Mouse (Mus musculus) liver, embryonic 14.5 days (tissue): ENCODE measurements at regions not wholly inside any gene's neighbourhood (a gene's known extent, or its start where the extent isn't known, plus 50 kb on each side); places are given as distances from the start of the nearest gene placed in this dataset.

Source experiments
- ATAC-seq: fragments of 200-750 bp; cut with Nextera tagmentation; 2 replicates; pipeline ENCODE4 v1.8.0; 2017; ENCODE audit warnings: moderate number of reproducible peaks, mild to moderate bottlenecking, moderate library complexity; ENCODE audit not compliant: insufficient read depth
- DNase-seq, 3 experiments: peaks; one replicate each; pipeline ENCODE4 v3.0.0-alpha.2; 2012 to 2013; ENCODE audit warnings: low read depth in 3 of 3, low spot score in 3 of 3
- H3K27ac ChIP-seq: fragments of 300-500 bp; sonication (generic); 2 replicates; pipeline ENCODE4 v1.5.1; 2014; ENCODE audit warnings: moderate library complexity, mild to moderate bottlenecking, control low read depth, inconsistent platforms
- H3K27me3 ChIP-seq: fragments of 300-500 bp; sonication (generic); 2 replicates; pipeline ENCODE4 v1.6.1; 2014; ENCODE audit warnings: mild to moderate bottlenecking, low read length, moderate library complexity; ENCODE audit not compliant: control insufficient read depth, insufficient read depth
- H3K36me3 ChIP-seq: fragments of 300-500 bp; sonication (generic); replicated peaks from 2 replicates; pipeline ENCODE4 v1.6.1; 2014; ENCODE audit warnings: low read depth; ENCODE audit not compliant: control insufficient read depth, insufficient read depth
- H3K4me1 ChIP-seq, 2 experiments: fragments of 200-500 bp in 1 of 2; fragments of 300-500 bp in 1 of 2; sonication (generic) in 1 of 2; replicated peaks; 2 replicates each; pipeline ENCODE4 v1.6.1; 2012 to 2014; ENCODE audit warnings: antibody characterized with exemption in 1 of 2, inconsistent platforms in 1 of 2, low read length in 1 of 2; ENCODE audit not compliant: control insufficient read depth in 2 of 2, insufficient read depth in 2 of 2
- H3K4me2 ChIP-seq: fragments of 300-500 bp; sonication (generic); 2 replicates; pipeline ENCODE4 v1.6.1; 2014; ENCODE audit warnings: low read depth, mild to moderate bottlenecking, control low read depth, moderate library complexity
- H3K4me3 ChIP-seq, 2 experiments: fragments of 200-500 bp in 1 of 2; fragments of 300-500 bp in 1 of 2; sonication (generic) in 1 of 2; 2 replicates each; pipeline ENCODE4 v1.5.1; 2012 to 2014; ENCODE audit warnings: low read depth in 2 of 2, low read length in 2 of 2, mild to moderate bottlenecking in 2 of 2, control low read depth in 1 of 2, inconsistent platforms in 1 of 2, moderate library complexity in 1 of 2; ENCODE audit not compliant: insufficient read depth in 1 of 2
- H3K9ac ChIP-seq: fragments of 300-500 bp; sonication (generic); replicated peaks from 2 replicates; pipeline ENCODE4 v1.6.1; 2014; ENCODE audit warnings: mild to moderate bottlenecking, control low read depth, moderate library complexity
- H3K9me3 ChIP-seq: fragments of 300-500 bp; sonication (generic); 2 replicates; pipeline ENCODE4 v1.6.1; 2016; ENCODE audit warnings: low read length, mixed read lengths; ENCODE audit not compliant: control insufficient read depth
- CTCF ChIP-seq: IDR thresholded peaks from 2 replicates; pipeline ENCODE4 v1.5.1; 2016; ENCODE audit warnings: antibody characterized with exemption, low read depth, control low read depth
- EP300 ChIP-seq: IDR thresholded peaks from 2 replicates; pipeline ENCODE4 v1.6.1; 2016; ENCODE audit warnings: antibody characterized with exemption, low read depth
- WGBS: fragments of 180-500 bp; shearing (Covaris S2); extraction: QIAGEN DNeasy Blood & Tissue Kit; methylation state at CpG from one replicate; pipeline ENCODE4 v1.1.7; 2014; ENCODE audit not compliant: insufficient replicate concordance; 5-methylcytosine and 5-hydroxymethylcytosine counted together

DNA sequence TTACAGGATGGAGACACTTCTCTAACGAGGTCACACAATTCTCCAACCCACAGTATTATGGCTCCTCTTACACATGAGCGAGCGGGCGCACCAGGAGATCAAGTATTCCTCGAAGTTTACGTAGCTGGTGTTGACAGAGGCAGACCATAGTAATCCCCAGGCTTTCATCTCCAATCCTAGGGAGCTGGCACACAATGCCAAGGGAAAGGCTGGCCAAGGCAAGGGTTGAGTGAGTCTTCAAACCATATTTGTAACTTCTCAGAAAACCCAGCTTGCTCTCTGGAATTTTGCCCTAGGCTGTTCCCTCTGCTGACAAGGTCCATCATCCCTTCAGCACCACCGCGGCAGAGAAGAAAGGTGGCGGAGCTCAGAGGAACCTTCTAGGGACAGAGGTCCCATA lies 94.0 kb downstream of the Hes1 start:
- TF ChIP-seq EP300 (no peak), CTCF (no peak)

DNA sequence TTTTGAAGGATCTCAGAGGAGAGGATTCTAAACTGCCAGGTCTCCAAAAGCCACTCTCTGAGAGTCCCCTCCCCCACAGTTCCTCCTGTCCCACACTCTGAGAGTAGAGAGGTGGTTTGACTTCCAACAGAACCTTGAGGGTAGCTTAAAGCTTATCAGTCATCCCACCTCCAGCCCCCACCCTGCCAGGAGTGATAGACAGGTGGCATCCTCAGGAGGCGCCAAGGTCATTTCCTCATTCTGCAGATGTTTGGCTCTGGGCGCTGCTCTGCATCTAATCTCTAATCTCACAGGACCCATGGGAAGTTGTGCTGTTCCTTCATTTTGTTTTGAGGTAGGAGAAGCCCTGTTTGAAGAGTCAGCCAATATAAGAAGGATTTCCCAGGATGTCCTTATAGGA lies 96.2 kb downstream of the Hes1 start:
- DNase-seq (no peak), ATAC-seq (peak; percentile 62; the same call in 1 of the 2 replicates)

More for the DNA sequence above, 94.0 kb downstream of the Hes1 start:
- Histone ChIP-seq H3K27ac (no peak overlapping the region), H3K4me2 (no peak overlapping the region), H3K9me3 (no peaks in the 10 kb centered on the region), H3K4me3 (no peak overlapping the region), H3K9ac (no peak overlapping the region), H3K27me3 (no peaks in the 10 kb centered on the region), H3K36me3 (no peaks in the 10 kb centered on the region), H3K4me1 (peaks cover 3 to 14% of the 10 kb centered on the region in 2 experiments)
- DNase-seq (no peak), ATAC-seq (no peak)
- 80% methylated on average over 9 of the region's 9 CpGs for WGBS

DNA sequence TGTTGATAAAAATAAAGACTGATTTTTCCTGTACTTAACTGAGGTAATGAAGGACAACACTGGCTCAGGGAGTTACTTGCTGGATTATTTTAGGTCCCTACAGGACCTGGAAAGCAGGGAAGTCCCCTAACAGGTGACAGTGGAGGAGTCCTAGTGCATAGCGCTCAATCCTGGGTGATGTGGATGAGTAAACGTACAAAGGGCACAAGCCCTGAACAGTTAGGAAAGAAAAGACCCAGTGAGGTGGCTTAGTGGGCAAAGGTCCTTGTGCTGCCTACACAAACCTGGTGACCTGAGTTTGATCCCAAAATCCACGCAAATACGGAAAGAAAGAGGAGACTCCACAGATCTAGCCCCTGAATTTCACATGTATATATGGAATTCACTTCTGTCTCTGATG lies 99.1 kb downstream of the Hes1 start:
- H3K4me1 ChIP-seq: peaks cover 3 to 14% of the 10 kb centered on the region in 2 experiments
- no peak overlapping the region for H3K4me2 ChIP-seq
- H3K9ac ChIP-seq: no peak overlapping the region
- H3K27me3 ChIP-seq: no peaks in the 10 kb centered on the region
- H3K36me3 ChIP-seq: no peaks in the 10 kb centered on the region
- DNase-seq: no peak
- no peaks in the 10 kb centered on the region for H3K9me3 ChIP-seq
- H3K4me3 ChIP-seq: no peak overlapping the region
- ATAC-seq: peak; percentile 61; the same call in 1 of the 2 replicates
- WGBS: 68% methylated on average over 4 of the region's 4 CpGs
- H3K27ac ChIP-seq: no peak overlapping the region
- 0 out of 2 replicates have a peak, but pooled peaks have one; percentile 22 for TF ChIP-seq EP300
- no peak for TF ChIP-seq CTCF

More for the DNA sequence above, 96.2 kb downstream of the Hes1 start:
- H3K4me3 ChIP-seq: no peak overlapping the region
- WGBS: 2% methylated on average over 2 of the region's 2 CpGs
- H3K9me3 ChIP-seq: no peaks in the 10 kb centered on the region
- no peak for TF ChIP-seq CTCF
- peak; percentile 31; the same call in 1 of the 2 replicates for TF ChIP-seq EP300
- H3K4me2 ChIP-seq: no peak overlapping the region
- H3K4me1 ChIP-seq: peaks cover 3 to 14% of the 10 kb centered on the region in 2 experiments
- no peaks in the 10 kb centered on the region for H3K36me3 ChIP-seq
- H3K9ac ChIP-seq: no peak overlapping the region
- no peak overlapping the region for H3K27ac ChIP-seq
- no peaks in the 10 kb centered on the region for H3K27me3 ChIP-seq

DNA sequence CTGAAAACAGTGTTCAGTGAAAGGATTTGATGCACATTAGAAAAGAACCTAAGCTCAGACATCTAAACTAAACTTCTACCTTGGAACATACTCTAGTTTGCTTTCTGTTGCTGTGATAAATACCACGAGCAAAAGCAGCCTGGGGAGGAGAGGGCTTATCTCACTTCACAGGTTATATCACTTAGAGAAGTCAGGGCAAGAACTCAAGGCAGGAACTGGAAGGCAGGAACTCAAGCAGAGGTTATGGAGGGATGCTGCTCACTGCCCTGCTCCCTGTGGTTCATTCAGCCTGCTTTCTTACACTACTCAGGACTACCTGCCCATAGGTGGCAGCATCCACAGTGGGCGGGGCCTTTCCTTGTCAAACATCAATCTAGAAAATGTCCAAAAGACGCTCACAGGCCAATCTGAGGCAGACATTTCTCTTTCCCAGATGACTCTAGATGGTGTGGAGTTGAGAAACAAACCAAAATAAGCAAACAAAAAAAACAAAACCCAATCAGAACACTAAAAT lies 101.5 kb downstream of the Hes1 start:
- no peaks in the 10 kb centered on the region for H3K9me3 ChIP-seq
- H3K27ac ChIP-seq: no peak overlapping the region
- H3K4me2 ChIP-seq: no peak overlapping the region
- H3K27me3 ChIP-seq: no peaks in the 10 kb centered on the region
- ATAC-seq (no peak), DNase-seq (no peak)
- H3K9ac ChIP-seq: no peak overlapping the region
- peaks cover 0 to 17% of the 10 kb centered on the region in 2 experiments; a peak in 3 of 4 replicates for H3K4me1 ChIP-seq
- no peak for TF ChIP-seq CTCF
- no peak for TF ChIP-seq EP300
- no peak overlapping the region for H3K4me3 ChIP-seq
- no peaks in the 10 kb centered on the region for H3K36me3 ChIP-seq
- WGBS: 44% methylated on average over 3 of the region's 3 CpGs

DNA sequence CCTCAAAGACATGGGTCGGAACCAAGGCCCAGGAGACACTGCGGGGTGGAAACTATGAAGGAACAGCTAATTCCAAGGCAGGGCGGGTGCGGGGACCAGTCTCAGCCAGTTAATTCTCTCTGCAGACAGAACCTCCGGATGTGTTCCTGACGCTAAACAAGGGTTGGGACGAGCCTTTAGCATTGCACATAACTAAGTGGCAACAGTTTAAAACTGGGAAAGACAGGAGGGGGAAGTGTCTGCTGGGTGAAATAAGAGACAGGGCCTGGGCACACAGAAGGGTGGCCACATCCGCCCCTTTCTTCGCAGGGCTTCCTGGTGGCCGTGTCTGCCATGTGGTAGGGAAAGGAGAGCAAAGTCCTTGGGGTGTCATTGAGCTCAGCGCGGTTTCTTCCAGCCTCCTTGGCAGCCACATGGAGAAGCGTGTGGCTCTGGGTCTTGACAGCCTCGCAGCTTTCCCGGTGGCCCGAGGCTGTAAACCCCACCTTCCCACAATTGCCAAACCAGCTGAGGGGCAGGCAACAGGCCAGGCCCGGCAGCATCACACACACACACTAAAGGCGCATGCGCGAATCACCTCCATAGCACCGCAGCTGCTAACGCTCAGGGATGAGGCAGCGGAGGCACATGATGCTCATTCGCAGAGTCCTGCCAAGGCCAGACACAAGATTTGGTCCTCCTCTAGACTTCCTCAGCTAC lies 95.8 kb downstream of the Cpn2 start:
- Histone ChIP-seq H3K36me3 (no peaks in the 10 kb centered on the region), H3K27ac (no peak overlapping the region), H3K9me3 (no peaks in the 10 kb centered on the region), H3K4me2 (no peak overlapping the region), H3K9ac (no peak overlapping the region), H3K4me3 (no peak overlapping the region), H3K27me3 (no peaks in the 10 kb centered on the region), H3K4me1 (peaks cover 0 to 28% of the 10 kb centered on the region in 2 experiments; a peak in 2 of 4 replicates)
- DNase-seq (no peak), ATAC-seq (no peak)
- TF ChIP-seq EP300 (no peak), CTCF (no peak; the same call in 1 of the 2 replicates)
- WGBS: 59% methylated on average over 24 of the region's 24 CpGs
